ENCODE assay signal across 47 mouse cellular contexts in the genomic region with DNA sequence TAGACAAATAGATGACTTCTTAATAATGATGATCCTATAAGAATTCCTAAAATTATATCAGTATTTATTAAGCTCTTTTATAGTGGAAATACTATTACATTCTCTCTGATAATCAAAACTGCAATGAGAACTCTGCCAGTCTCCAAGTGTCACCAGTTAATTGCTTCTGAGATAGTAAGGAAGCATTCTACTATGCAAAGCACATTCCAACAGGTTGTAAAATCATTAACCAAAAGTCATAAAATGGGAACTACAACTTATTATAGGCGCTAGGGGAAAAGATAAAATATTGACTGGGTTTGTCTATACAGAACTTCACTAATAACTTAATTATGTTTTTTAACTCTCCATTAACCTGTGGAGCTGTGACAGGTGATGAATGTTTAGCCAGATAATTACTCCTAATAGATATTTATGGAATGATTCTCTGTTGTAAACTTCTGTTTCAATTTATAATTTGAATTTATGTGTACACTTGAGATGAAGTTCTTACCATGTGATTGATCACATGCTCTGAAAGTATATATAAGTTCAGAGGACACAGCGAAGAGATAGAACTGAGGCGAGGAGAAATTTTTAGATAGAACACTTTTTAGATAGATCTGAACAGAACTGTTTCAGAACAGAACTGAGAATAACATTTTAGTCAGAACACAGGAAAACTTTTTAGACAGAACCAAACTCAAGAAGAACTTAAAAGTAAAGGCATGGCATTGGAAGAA. TPM values are rescaled to one million over a fixed set of nuclear protein-coding genes. Genes with fewer than 3 reads are reported as not detected.
"Had no signal": no experiment of that assay in that cellular context is flagged by ENCODE, and none has a peak within 500 bp of the region (broad histone marks: within the 10 kb centered on the region; RNA-seq: fewer than 3 reads in every experiment).

No protein-coding gene starts in this region.

- H3K27me3 ChIP-seq: limb, embryonic 12.5 days; limb, embryonic 13.5 days; limb, embryonic 15.5 days; liver, embryonic 12.5 days; liver, embryonic 13.5 days; liver, embryonic 15.5 days; lung, embryonic 15.5 days; megakaryocyte, embryonic 14.5 days; midbrain, embryonic 12.5 days; midbrain, embryonic 13.5 days; midbrain, embryonic 15.5 days; neural tube, embryonic 12.5 days had no signal

- H3K4me2 ChIP-seq: limb, embryonic 12.5 days; limb, embryonic 13.5 days; limb, embryonic 15.5 days; liver, embryonic 11.5 days; liver, embryonic 12.5 days; liver, embryonic 13.5 days; liver, embryonic 15.5 days; lung, embryonic 14.5 days; lung, embryonic 15.5 days; midbrain, embryonic 11.5 days; midbrain, embryonic 12.5 days; midbrain, embryonic 13.5 days; midbrain, embryonic 15.5 days; neural tube, embryonic 12.5 days had no signal

- H3K4me3 ChIP-seq: limb, embryonic 10.5 days; limb, embryonic 12.5 days; limb, embryonic 13.5 days; limb, embryonic 15.5 days; liver, embryonic 12.5 days; liver, embryonic 13.5 days; liver, embryonic 15.5 days; lung, embryonic 15.5 days; megakaryocyte, embryonic 14.5 days; midbrain, embryonic 10.5 days; midbrain, embryonic 12.5 days; midbrain, embryonic 13.5 days; midbrain, embryonic 15.5 days; myocyte; neural tube, embryonic 12.5 days had no signal

- ATAC-seq: liver, embryonic 12.5 days; liver, postnatal 0 days; lung, postnatal 0 days; midbrain, embryonic 13.5 days; midbrain, embryonic 15.5 days; midbrain, embryonic 16.5 days had no signal

- H3K9ac ChIP-seq: limb, embryonic 12.5 days; limb, embryonic 13.5 days; limb, embryonic 15.5 days; liver, embryonic 12.5 days; liver, embryonic 13.5 days; liver, embryonic 14.5 days; liver, embryonic 15.5 days; liver, postnatal 0 days; lung, embryonic 14.5 days; lung, embryonic 15.5 days; midbrain, embryonic 12.5 days; midbrain, embryonic 13.5 days; midbrain, embryonic 15.5 days; neural tube, embryonic 12.5 days had no signal

- H3K27ac ChIP-seq: limb, embryonic 10.5 days; limb, embryonic 12.5 days; limb, embryonic 13.5 days; limb, embryonic 15.5 days; liver, embryonic 12.5 days; liver, embryonic 13.5 days; liver, embryonic 14.5 days; liver, embryonic 15.5 days; lung, embryonic 15.5 days; macrophage; midbrain, embryonic 10.5 days; midbrain, embryonic 12.5 days; midbrain, embryonic 13.5 days; midbrain, embryonic 15.5 days; neural tube, embryonic 12.5 days had no signal

- H3K4me1 ChIP-seq: limb, embryonic 10.5 days; limb, embryonic 12.5 days; limb, embryonic 13.5 days; limb, embryonic 15.5 days; liver, embryonic 12.5 days; liver, embryonic 13.5 days; liver, embryonic 15.5 days; lung, embryonic 15.5 days; midbrain, embryonic 10.5 days; midbrain, embryonic 12.5 days; midbrain, embryonic 13.5 days; midbrain, embryonic 15.5 days; neural tube, embryonic 12.5 days had no signal

- H3K36me3 ChIP-seq: limb, embryonic 10.5 days; limb, embryonic 12.5 days; limb, embryonic 13.5 days; limb, embryonic 15.5 days; liver, embryonic 12.5 days; liver, embryonic 13.5 days; liver, embryonic 15.5 days; lung, embryonic 15.5 days; midbrain, embryonic 10.5 days; midbrain, embryonic 12.5 days; midbrain, embryonic 13.5 days; midbrain, embryonic 15.5 days; neural tube, embryonic 12.5 days had no signal

- DNase-seq: left cerebral cortex, postnatal 4 days; liver; liver, embryonic 13.5 days; liver, postnatal 0 days; lung, adult 18-20 months; lung, adult 2 months; lung, embryonic 14.5 days; lung, postnatal 10 days; lung, postnatal 14 days; lung, postnatal 36 days; lung, postnatal 4 days; midbrain, embryonic 14.5 days had no signal

- H3K9me3 ChIP-seq: limb, embryonic 10.5 days; limb, embryonic 12.5 days; limb, embryonic 13.5 days; limb, embryonic 15.5 days; liver, embryonic 12.5 days; liver, embryonic 13.5 days; liver, embryonic 15.5 days; lung, embryonic 15.5 days; megakaryocyte, embryonic 14.5 days; midbrain, embryonic 13.5 days; midbrain, embryonic 15.5 days; neural tube, embryonic 12.5 days had no signal

RNA-seq across cellular contexts. Expression of gene Gm438, which starts 3.7 kb away (rescaled TPM):
- total RNA-seq: left cerebral cortex, postnatal 10 days; left cerebral cortex, postnatal 14 days; left cerebral cortex, postnatal 25 days; left cerebral cortex, postnatal 36 days; left cerebral cortex, postnatal 4 days; liver, adult 2 months; megakaryocyte progenitor cell, adult 5-6 weeks; megakaryocyte, adult 5-6 weeks; megakaryocyte-erythroid progenitor cell, adult 5-6 weeks; midbrain, postnatal 0 days; monocyte, adult 5-6 weeks had no signal
- polyA plus RNA-seq: limb, embryonic 10.5 days; limb, embryonic 11.5 days; limb, embryonic 12.5 days; limb, embryonic 13.5 days; limb, embryonic 14.5 days; liver, adult 2 months; liver, embryonic 11.5 days; liver, embryonic 12.5 days; liver, embryonic 13.5 days; liver, embryonic 14.5 days; liver, embryonic 15.5 days; liver, embryonic 16.5 days; liver, postnatal 0 days; lung, adult 2 months; lung, embryonic 14.5 days; lung, embryonic 15.5 days; lung, embryonic 16.5 days; lung, postnatal 0 days; macrophage; midbrain, embryonic 10.5 days; midbrain, embryonic 11.5 days; midbrain, embryonic 12.5 days; midbrain, embryonic 13.5 days; midbrain, embryonic 14.5 days; midbrain, embryonic 15.5 days; midbrain, embryonic 16.5 days; midbrain, postnatal 0 days; myocyte; neural tube, embryonic 11.5 days; neural tube, embryonic 12.5 days had no signal
